Mouse (Mus musculus) embryonic facial prominence, embryonic 10.5 days (tissue): ENCODE data around the gene Ppp1r3d. TPM values are rescaled to one million over a fixed set of nuclear protein-coding genes. Genes with fewer than 3 reads are reported as not detected.

ENCODE experiments used
- DNase-seq: peaks from one replicate; pipeline ENCODE4 v3.0.0-alpha.2; 2017; ENCODE audit warnings: low spot score
- H3K27ac ChIP-seq: fragments of 300-500 bp; sonication (generic); replicated peaks from 2 replicates; pipeline ENCODE4 v1.5.1; 2016; ENCODE audit warnings: mild to moderate bottlenecking
- H3K27me3 ChIP-seq: fragments of 300-500 bp; sonication (generic); replicated peaks from 2 replicates; pipeline ENCODE4 v1.6.1; 2016; ENCODE audit warnings: low read depth, mild to moderate bottlenecking; ENCODE audit not compliant: poor library complexity, severe bottlenecking
- H3K36me3 ChIP-seq: fragments of 300-500 bp; sonication (generic); replicated peaks from 2 replicates; pipeline ENCODE4 v1.6.1; 2016; ENCODE audit warnings: mild to moderate bottlenecking, moderate library complexity
- H3K4me1 ChIP-seq: fragments of 300-500 bp; sonication (generic); 2 replicates; pipeline ENCODE4 v1.6.1; 2016
- H3K4me3 ChIP-seq: fragments of 300-500 bp; sonication (generic); 2 replicates; pipeline ENCODE4 v1.5.1; 2016; ENCODE audit warnings: mild to moderate bottlenecking, moderate library complexity
- H3K9me3 ChIP-seq: fragments of 300-500 bp; sonication (generic); 2 replicates; pipeline ENCODE4 v1.6.1; 2016; ENCODE audit warnings: mild to moderate bottlenecking
- WGBS: fragments of 180-500 bp; shearing (Covaris S2); methylation state at CpG from one replicate; pipeline ENCODE4 v1.1.7; 2016; 5-methylcytosine and 5-hydroxymethylcytosine counted together
- polyA plus RNA-seq: library from polyadenylated mRNA; unstranded; fragments of >200 nt; fragmentation: Nextera tagmentation; extraction: Ambion mirVana; gene quantifications from 2 replicates; pipeline ENCODE4 v1.2.1, GENCODE M21; 2016

The Ppp1r3d gene
- polyA plus RNA-seq, 1 experiment from 2014 or later: 1.9 TPM

DNA sequence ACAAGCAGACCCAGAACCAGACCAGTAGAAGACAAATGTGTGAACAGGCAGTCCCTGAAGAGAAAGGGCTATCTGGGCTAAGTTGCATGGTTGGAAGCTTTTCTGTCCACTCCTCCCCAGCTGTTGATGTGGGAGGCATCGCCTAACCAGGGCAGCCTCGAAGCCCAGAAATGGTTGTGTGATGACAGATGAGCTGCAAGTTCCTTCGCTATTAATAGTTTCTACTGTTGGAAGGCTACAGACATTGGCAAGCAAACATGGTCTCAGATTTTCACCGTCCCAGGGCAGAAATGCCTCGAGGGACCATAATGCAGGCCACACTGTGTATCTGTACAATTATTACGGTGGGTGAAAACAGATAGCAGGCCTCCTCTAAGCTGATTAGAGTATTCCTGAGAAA lies 1.7 kb downstream of the Ppp1r3d start:
- no peaks in the 10 kb centered on the region for H3K36me3 ChIP-seq
- no peak for DNase-seq
- 68% methylated on average over 6 of the region's 6 CpGs for WGBS
- H3K9me3 ChIP-seq: peaks cover 1% of the 10 kb centered on the region; the same call in 1 of the 2 replicates
- H3K27me3 ChIP-seq: peaks cover 57% of the 10 kb centered on the region
- H3K4me3 ChIP-seq: no peak overlapping the region
- H3K27ac ChIP-seq: no peak overlapping the region
- H3K4me1 ChIP-seq: peaks cover 29% of the 10 kb centered on the region

- Histone ChIP-seq H3K4me3 (no peak overlapping the region), H3K4me1 (peaks cover 22% of the 10 kb centered on the region), H3K36me3 (no peaks in the 10 kb centered on the region), H3K9me3 (peaks cover 7% of the 10 kb centered on the region; the same call in 1 of the 2 replicates), H3K27me3 (peaks cover 47% of the 10 kb centered on the region), H3K27ac (no peak overlapping the region)
- 79% methylated on average over 6 of the region's 6 CpGs for WGBS
- DNase-seq: no peak
Measured at GRCm38 (mm10) chr2:178410286-178410685, 4.0 kb downstream of the Ppp1r3d start.

DNA sequence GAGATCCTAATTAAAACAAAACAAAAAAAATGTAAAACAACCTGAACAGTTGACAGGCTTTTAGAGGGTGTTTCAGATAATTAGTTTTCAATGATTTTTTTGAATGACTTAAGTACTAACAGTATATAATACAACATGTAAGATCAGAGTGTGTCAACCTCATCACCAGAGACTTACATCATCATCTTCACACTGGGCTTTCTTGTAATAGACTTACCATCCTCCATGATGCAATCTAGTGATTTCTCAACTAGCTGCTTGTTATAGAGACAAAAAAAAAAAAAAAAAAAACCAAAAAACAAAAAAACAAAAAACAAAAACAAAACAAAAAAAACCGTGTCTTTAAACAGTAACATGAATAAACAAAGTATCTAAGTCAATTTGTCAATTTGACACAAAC lies 5.2 kb downstream of the Ppp1r3d start:
- H3K27ac ChIP-seq: no peak overlapping the region
- peaks cover 7% of the 10 kb centered on the region; the same call in 1 of the 2 replicates for H3K9me3 ChIP-seq
- H3K4me1 ChIP-seq: peaks cover 11% of the 10 kb centered on the region
- 61% methylated on average over 1 of the region's 1 CpGs for WGBS
- no peak for DNase-seq
- H3K36me3 ChIP-seq: no peaks in the 10 kb centered on the region
- H3K27me3 ChIP-seq: peaks cover 37% of the 10 kb centered on the region
- H3K4me3 ChIP-seq: no peak overlapping the region

DNA sequence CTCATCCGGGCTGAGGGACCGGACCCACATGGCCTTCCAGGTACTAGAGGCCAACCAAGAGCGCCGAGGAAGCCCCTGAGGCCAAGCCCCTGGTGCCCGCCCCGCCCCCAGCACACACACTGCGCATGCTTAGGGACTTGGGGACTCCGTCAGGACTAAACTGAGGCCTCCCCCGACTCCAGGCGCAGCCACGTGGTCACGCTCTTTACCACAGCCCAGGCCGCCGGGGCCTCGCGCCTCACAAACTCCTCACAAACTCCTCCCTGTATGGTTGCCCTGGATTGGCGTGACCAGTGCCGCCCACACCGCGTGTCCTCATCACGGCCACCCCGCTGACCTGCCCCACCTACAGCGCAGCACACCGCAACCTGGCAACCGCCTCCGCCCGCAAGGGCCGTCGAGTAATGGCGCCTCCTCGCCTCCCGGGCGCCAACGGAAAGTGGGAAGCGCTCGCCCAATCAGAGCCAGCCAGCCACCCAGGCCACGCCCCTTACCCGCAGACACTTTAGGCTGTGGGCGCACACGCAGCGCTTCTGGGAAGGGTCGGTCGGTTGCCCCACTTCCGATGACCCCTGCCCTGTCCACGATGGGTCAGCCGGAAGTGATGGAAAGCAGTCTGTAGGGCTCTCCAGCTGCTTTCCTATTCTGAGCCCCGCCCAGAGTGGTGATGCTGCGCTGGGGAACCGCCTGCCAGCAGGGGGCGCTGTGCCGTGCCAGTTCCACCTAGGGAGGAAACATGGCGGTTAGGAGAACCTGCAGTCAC lies 7.0 kb downstream of the Ppp1r3d start, which contains the start of gene Sycp2:
Gene Sycp2, minus strand, starts transcription at position 633 of the 763 bp plus-strand sequence.
- H3K4me3 ChIP-seq: no peak within 1 kb of the TSS
- WGBS: 82% methylated on average over 52 of the region's 52 CpGs
- no peak for DNase-seq
- 0 out of 2 replicates have a peak, but pooled peaks cover 2% of the 10 kb centered on the region for H3K4me1 ChIP-seq
- no peaks in the 10 kb centered on the region for H3K36me3 ChIP-seq
- H3K27me3 ChIP-seq: peaks cover 19% of the 10 kb centered on the region
- H3K9me3 ChIP-seq: peaks cover 7% of the 10 kb centered on the region; the same call in 1 of the 2 replicates
- H3K27ac ChIP-seq: no peak within 1 kb of the TSS

Other genes starting within 250 kb of the Ppp1r3d start
- 0.05 TPM in 1 of 2 replicates, not detected in the other for gene Sycp2, start 6.8 kb downstream of the Ppp1r3d start, polyA plus RNA-seq
- 3.4 and 4.7 TPM in 2 replicates for gene Fam217b, start 52 bp upstream of the Ppp1r3d start, polyA plus RNA-seq
- gene Cdh26, start 16.1 kb upstream of the Ppp1r3d start, polyA plus RNA-seq: 0.19 TPM in 1 of 2 replicates, not detected in the other